ENCODE assay signal across 8 mouse cellular contexts in genomic region chr9:43104526-43104872, GRCm38 (mm10). TPM values are rescaled to one million over a fixed set of nuclear protein-coding genes. Genes with fewer than 3 reads are reported as not detected.
A peak's percentile ranks its signal among the peaks of the same experiment; 100 is the strongest.
DNase-seq lines count a peak whose midpoint lies in the region; ATAC-seq and TF ChIP-seq lines count a peak whose summit lies in the region.

No protein-coding gene starts in this region.

- no peak for DNase-seq in heart, adult 2 months
- DNase-seq in heart, postnatal 10 days, result no peak
- DNase-seq in liver, embryonic 14.5 days (ENCODE audit: low read depth in 3 of 3, low spot score in 3 of 3), result no peak
- DNase-seq in thymus, postnatal 25 days, result no peak
- no peak for DNase-seq in gastrocnemius, adult 18-20 months (ENCODE audit: low spot score)
- DNase-seq in layer of hippocampus, postnatal 10 days (ENCODE audit: low spot score in 2 of 2), result no peak

- 4% methylated on average over 4 of the region's 4 CpGs for WGBS in heart, adult 2 months
- 3% methylated on average over 4 of the region's 4 CpGs for WGBS in forebrain, embryonic 16.5 days
- 15% methylated on average over 4 of the region's 4 CpGs for WGBS in liver, embryonic 14.5 days (ENCODE audit: insufficient replicate concordance)

- H3K4me1 ChIP-seq in heart, adult 2 months (ENCODE audit: control insufficient read depth, insufficient read depth, low read length), result peaks cover 16% of the 10 kb centered on the region
- H3K4me1 ChIP-seq in E14TG2a.4 (replicated peaks; ENCODE audit: low read depth, low read length), result peaks cover 69% of the 10 kb centered on the region
- H3K4me1 ChIP-seq in forebrain, embryonic 16.5 days (replicated peaks; ENCODE audit: control insufficient read depth, insufficient read depth, low read length), result peaks cover 39% of the 10 kb centered on the region
- peaks cover 25 to 34% of the 10 kb centered on the region in 2 experiments for H3K4me1 ChIP-seq in liver, embryonic 14.5 days (replicated peaks; ENCODE audit: control insufficient read depth in 2 of 2, insufficient read depth in 2 of 2, low read length in 1 of 2)

- H3K4me2 ChIP-seq in forebrain, embryonic 16.5 days (ENCODE audit: low read length), result peak overlapping the region; percentile 81
- peak overlapping the region; percentile 78 for H3K4me2 ChIP-seq in liver, embryonic 14.5 days (ENCODE audit: low read depth)

- H3K27me3 ChIP-seq in heart, adult 2 months (ENCODE audit: control insufficient read depth, insufficient read depth, low read length), result no peaks in the 10 kb centered on the region
- no peaks in the 10 kb centered on the region for H3K27me3 ChIP-seq in E14TG2a.4 (ENCODE audit: insufficient read depth, low read length)
- no peaks in the 10 kb centered on the region for H3K27me3 ChIP-seq in forebrain, embryonic 16.5 days (replicated peaks; ENCODE audit: control insufficient read depth, insufficient read depth, low read length)
- peaks cover 5% of the 10 kb centered on the region; the same call in 1 of the 2 replicates for H3K27me3 ChIP-seq in liver, embryonic 14.5 days (ENCODE audit: control insufficient read depth, insufficient read depth, low read length)

- H3K36me3 ChIP-seq in heart, adult 2 months (ENCODE audit: control insufficient read depth, insufficient read depth, low read length), result peaks cover 12% of the 10 kb centered on the region
- H3K36me3 ChIP-seq in E14TG2a.4 (ENCODE audit: insufficient read depth, low read length), result no peaks in the 10 kb centered on the region
- H3K36me3 ChIP-seq in forebrain, embryonic 16.5 days (ENCODE audit: control insufficient read depth, insufficient read depth), result no peaks in the 10 kb centered on the region
- no peaks in the 10 kb centered on the region for H3K36me3 ChIP-seq in liver, embryonic 14.5 days (replicated peaks; ENCODE audit: control insufficient read depth, insufficient read depth, low read depth)

- H3K9me3 ChIP-seq in E14TG2a.4 (ENCODE audit: low read length), result no peaks in the 10 kb centered on the region
- no peaks in the 10 kb centered on the region for H3K9me3 ChIP-seq in forebrain, embryonic 16.5 days (ENCODE audit: control insufficient read depth, low read length)
- H3K9me3 ChIP-seq in liver, embryonic 14.5 days (ENCODE audit: control insufficient read depth, low read length), result no peaks in the 10 kb centered on the region

- TF ChIP-seq CTCF in heart, adult 2 months (IDR thresholded peaks at IDR 0.05), result no peak
- no peak for TF ChIP-seq CTCF in E14TG2a.4 (conservative IDR thresholded peaks at IDR 0.05; ENCODE audit: low read length)
- TF ChIP-seq CTCF in liver, embryonic 14.5 days (IDR thresholded peaks at IDR 0.05; ENCODE audit: low read depth), result no peak

- intact Hi-C loops in heart, adult 2 months (cut with DNase I), result no loop called here
- intact Hi-C loops in heart, postnatal 10 days (cut with DNase I), result loop anchor here (2.0 to 5.0 kb wide), 2 partner anchors 18 to 62 kb away; no protein-coding TSS in a partner anchor

- TF ChIP-seq EP300 in heart, adult 2 months (IDR thresholded peaks at IDR 0.05; ENCODE audit: insufficient read depth, low read depth, low read length), result no peak
- no peak for TF ChIP-seq EP300 in liver, embryonic 14.5 days (IDR thresholded peaks at IDR 0.05; ENCODE audit: low read depth)

- H3K27ac ChIP-seq in heart, adult 2 months, result peak overlapping the region; percentile 98
- no peak overlapping the region for H3K27ac ChIP-seq in forebrain, embryonic 16.5 days (ENCODE audit: low read length)
- H3K27ac ChIP-seq in liver, embryonic 14.5 days, result peak overlapping the region; percentile 80

- H3K9ac ChIP-seq in heart, adult 2 months (ENCODE audit: low read depth, low read length), result peak overlapping the region; percentile 96
- H3K9ac ChIP-seq in forebrain, embryonic 16.5 days (replicated peaks; ENCODE audit: low read depth, low read length), result peak overlapping the region; percentile 91
- H3K9ac ChIP-seq in liver, embryonic 14.5 days (replicated peaks), result peak overlapping the region; percentile 85

- TF ChIP-seq POLR2A in heart, adult 2 months (IDR thresholded peaks at IDR 0.05; ENCODE audit: insufficient read depth, low read depth, low read length), result no peak

- peak overlapping the region; percentile 90 for H3K4me3 ChIP-seq in heart, adult 2 months
- H3K4me3 ChIP-seq in E14TG2a.4 (replicated peaks; ENCODE audit: low read length), result peak overlapping the region; percentile 92
- H3K4me3 ChIP-seq in forebrain, embryonic 16.5 days (replicated peaks; ENCODE audit: low read length), result peak overlapping the region; percentile 88
- peak overlapping the region; percentile 89 to 98 for H3K4me3 ChIP-seq in liver, embryonic 14.5 days (ENCODE audit: insufficient read depth in 1 of 2, low read depth in 2 of 2, low read length in 2 of 2)

- ATAC-seq in forebrain, embryonic 16.5 days, result no peak
- ATAC-seq in liver, embryonic 14.5 days (ENCODE audit: insufficient read depth), result no peak

- peaks cover 3% of the 10 kb centered on the region; the same call in 1 of the 2 replicates for H3K79me2 ChIP-seq in heart, adult 2 months (replicated peaks; ENCODE audit: control insufficient read depth, insufficient read depth, low read length)

RNA-seq across cellular contexts. Expression of gene Arhgef12, which starts 2.5 kb away (rescaled TPM):
- total RNA-seq in heart, adult 2 months (2021), result 100 to 1,000 TPM; 136 to 150 TPM
- 34.8 and 66.4 TPM in 2 replicates for polyA plus RNA-seq in heart, adult 2 months (2012; rRNA removed)
- 100 to 1,000 TPM; 167 to 181 TPM for total RNA-seq in heart, postnatal 10 days (2021)
- 15.8 and 20.5 TPM in 2 replicates for polyA plus RNA-seq in forebrain, embryonic 16.5 days (2015; fragmentation: Nextera tagmentation; extraction: Ambion mirVana)
- 7.5 and 9.3 TPM in 2 replicates for polyA plus RNA-seq in liver, embryonic 14.5 days (2012; rRNA removed)
- 5.2 and 6.5 TPM in 2 replicates for polyA plus RNA-seq in liver, embryonic 14.5 days (2014; fragmentation: Nextera tagmentation; extraction: Ambion mirVana)
- 10 to 100 TPM; 41.5 to 54.8 TPM for total RNA-seq in gastrocnemius, adult 18-20 months (2021)
- 100 to 1,000 TPM; 146 to 151 TPM for total RNA-seq in layer of hippocampus, postnatal 10 days (2021)

RNA-seq across cellular contexts. Expression of gene Tmem136, which starts 11.9 kb away (rescaled TPM):
- total RNA-seq in heart, adult 2 months (2021), result 1 to 10 TPM; 5.7 to 7.1 TPM
- 7.4 and 10.2 TPM in 2 replicates for polyA plus RNA-seq in heart, adult 2 months (2012; rRNA removed)
- 1 to 10 TPM; 7.4 to 9.1 TPM for total RNA-seq in heart, postnatal 10 days (2021)
- polyA plus RNA-seq in forebrain, embryonic 16.5 days (2015; fragmentation: Nextera tagmentation; extraction: Ambion mirVana), result 10.5 and 12.6 TPM in 2 replicates
- polyA plus RNA-seq in liver, embryonic 14.5 days (2012; rRNA removed), result 0.94 and 0.97 TPM in 2 replicates
- 0.47 and 0.57 TPM in 2 replicates for polyA plus RNA-seq in liver, embryonic 14.5 days (2014; fragmentation: Nextera tagmentation; extraction: Ambion mirVana)
- total RNA-seq in gastrocnemius, adult 18-20 months (2021), result 1 to 10 TPM; 1.8 to 2.7 TPM
- total RNA-seq in layer of hippocampus, postnatal 10 days (2021), result 10 to 100 TPM; 17.0 to 19.7 TPM
